Mouse (Mus musculus) heart, adult 2 months (tissue): ENCODE measurements around the gene Lrig3.

Source experiments
- CTCF ChIP-seq: fragments of 200-600 bp; IDR thresholded peaks from 2 replicates; pipeline ENCODE4 v1.8.1; 2022; ENCODE audit warnings: antibody characterized with exemption, mild to moderate bottlenecking, moderate library complexity
- EP300 ChIP-seq: fragments of 200-500 bp; IDR thresholded peaks from 2 replicates; pipeline ENCODE4 v1.6.1; 2011; ENCODE audit warnings: low read depth, low read length, control low read depth; ENCODE audit not compliant: insufficient read depth
- POLR2A ChIP-seq: fragments of 200-500 bp; IDR thresholded peaks from 2 replicates; pipeline ENCODE4 v1.6.1; 2011; ENCODE audit warnings: mild to moderate bottlenecking, low read depth, low read length, control low read depth; ENCODE audit not compliant: insufficient read depth

DNA sequence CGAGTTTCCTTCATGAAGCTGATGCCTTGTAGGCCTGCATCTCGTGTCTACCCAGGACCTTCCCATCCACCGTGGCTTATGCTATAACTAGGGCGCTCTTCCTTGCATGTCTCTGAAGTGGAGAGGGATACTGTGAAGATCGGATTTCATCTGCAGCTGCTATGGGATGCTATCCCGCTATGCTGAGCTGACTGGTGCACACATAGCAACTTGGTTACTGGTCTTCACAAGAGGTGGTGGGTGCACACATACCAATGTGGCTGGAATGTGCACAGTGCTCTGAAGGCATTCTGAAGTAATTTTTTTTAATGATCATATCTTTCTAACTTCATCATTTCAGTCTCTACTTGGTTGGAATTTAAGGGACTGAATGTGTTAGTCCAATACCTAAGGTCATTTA lies 49.7 kb downstream of the Lrig3 start:
- no peak for TF ChIP-seq CTCF
- no peak for TF ChIP-seq POLR2A
- no peak for TF ChIP-seq EP300
